Mouse (Mus musculus) liver, embryonic 14.5 days (tissue): Measurements from ENCODE around the gene Atp8a1.

Experiments
- CTCF ChIP-seq: IDR thresholded peaks from 2 replicates; pipeline ENCODE4 v1.5.1; 2016; ENCODE audit warnings: antibody characterized with exemption, low read depth, control low read depth
- EP300 ChIP-seq: IDR thresholded peaks from 2 replicates; pipeline ENCODE4 v1.6.1; 2016; ENCODE audit warnings: antibody characterized with exemption, low read depth

- TF ChIP-seq CTCF (no peak), EP300 (no peak)
These were observed 191.3 kb downstream of the Atp8a1 start for GRCm38 (mm10) chr5:67655696-67656519.
